Mouse (Mus musculus) adipose tissue, adult 10 weeks (tissue): ENCODE data around the gene Tbk1. TPM values are rescaled to one million over a fixed set of nuclear protein-coding genes. Genes with fewer than 3 reads are reported as not detected.

Experiments
- polyA plus RNA-seq: library from polyadenylated mRNA; stranded (reverse); fragments of 350-450 nt; fragmentation: Illumina TruSeq; extraction: RNeasy Lipid Tissue Mini Kit (QIAGEN cat#74804); gene quantifications from one replicate; pipeline ENCODE4 v1.2.3, GENCODE M21; 2014; ENCODE audit warnings: low read depth, low replicate concordance

The Tbk1 gene
- polyA plus RNA-seq: 32.3 TPM

GRCm38 (mm10) chr10:121586675-121587370 is at the start of gene Tbk1:
Gene Tbk1 (minus strand): TSS chr10:121586787.

GRCm38 (mm10) chr10:121626186-121626882 is 39.7 kb upstream of the Tbk1 start, which contains the start of gene Xpot:
Gene Xpot (minus strand): TSS chr10:121626332.

Other genes starting within 250 kb of the Tbk1 start
- 10.3 TPM for gene Tbc1d30, start 235.5 kb downstream of the Tbk1 start, polyA plus RNA-seq
- 146 TPM for gene Gns, start 221.7 kb downstream of the Tbk1 start, polyA plus RNA-seq
- 31.5 TPM for gene Rassf3, start 110.4 kb downstream of the Tbk1 start, polyA plus RNA-seq
- gene Xpot, start 39.5 kb upstream of the Tbk1 start, polyA plus RNA-seq: 30.4 TPM
- gene D930020B18Rik, start 54.8 kb upstream of the Tbk1 start, polyA plus RNA-seq: not detected
- 6.3 TPM for gene BC048403, start 153.2 kb upstream of the Tbk1 start, polyA plus RNA-seq